Mouse (Mus musculus): ENCODE measurements around the gene Itga9.

The Itga9 gene

DNA sequence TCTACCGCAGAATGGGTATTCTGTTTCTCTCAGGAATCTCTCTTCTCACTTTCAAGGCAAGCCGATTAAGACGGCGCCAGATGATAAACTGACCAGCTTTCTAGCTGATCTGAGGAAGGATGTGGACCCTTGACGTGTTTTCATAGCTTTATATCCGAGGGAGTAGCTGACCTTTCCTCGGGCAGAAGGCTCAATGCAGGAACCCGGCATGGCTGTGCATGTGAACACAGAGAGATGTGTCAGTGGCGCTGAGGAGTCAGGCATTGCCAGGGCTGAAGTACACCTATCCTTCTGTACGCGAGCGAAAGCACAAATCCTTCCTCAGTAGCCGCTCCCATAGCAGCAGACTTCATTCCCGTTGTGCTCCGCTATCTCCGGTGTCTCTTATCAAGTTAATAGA, 207.6 kb downstream of the Itga9 start:
- in situ Hi-C loops (cut with MseI, MboI) = no loop called here

DNA sequence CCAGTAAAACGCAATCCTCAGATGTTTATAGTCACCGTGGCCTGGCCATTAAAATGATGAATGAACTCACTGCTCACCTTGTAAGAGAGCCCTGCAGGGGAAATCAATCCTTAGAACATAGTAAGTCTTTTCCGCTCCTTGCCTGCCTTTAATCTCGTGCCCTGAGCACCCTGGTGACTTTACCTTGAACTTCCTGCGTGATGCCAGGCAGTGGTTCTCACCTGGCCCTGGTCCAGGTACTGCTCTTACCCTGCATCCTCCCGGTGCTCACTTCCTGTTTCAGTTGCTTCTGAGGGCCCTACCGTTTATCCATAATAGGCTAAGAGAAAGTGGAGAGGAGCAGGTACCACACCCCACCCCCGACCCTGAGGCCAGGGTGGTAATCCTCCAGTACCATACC, 208.0 kb downstream of the Itga9 start:
- in situ Hi-C loops (cut with MseI, MboI) = no loop called here

DNA sequence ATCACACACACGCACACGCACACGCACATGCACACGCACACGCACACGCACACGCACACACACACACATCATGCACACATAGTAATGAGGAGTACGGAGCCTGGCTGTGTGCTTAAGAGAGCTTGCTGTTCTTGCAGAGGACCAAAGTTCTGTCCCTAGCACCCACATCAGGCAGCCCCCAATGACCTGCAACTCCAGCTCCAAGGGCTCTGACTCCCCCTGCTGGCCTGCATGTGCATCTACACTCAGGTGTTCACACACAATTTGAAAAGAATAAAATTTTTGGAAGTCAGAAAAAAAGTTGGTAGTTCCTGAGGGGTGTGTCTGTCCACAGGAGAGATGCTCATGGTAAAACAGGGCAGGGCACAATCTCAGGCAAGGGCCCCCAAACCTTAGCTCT, 209.1 kb downstream of the Itga9 start:
- in situ Hi-C loops (cut with MseI, MboI) = no loop called here

DNA sequence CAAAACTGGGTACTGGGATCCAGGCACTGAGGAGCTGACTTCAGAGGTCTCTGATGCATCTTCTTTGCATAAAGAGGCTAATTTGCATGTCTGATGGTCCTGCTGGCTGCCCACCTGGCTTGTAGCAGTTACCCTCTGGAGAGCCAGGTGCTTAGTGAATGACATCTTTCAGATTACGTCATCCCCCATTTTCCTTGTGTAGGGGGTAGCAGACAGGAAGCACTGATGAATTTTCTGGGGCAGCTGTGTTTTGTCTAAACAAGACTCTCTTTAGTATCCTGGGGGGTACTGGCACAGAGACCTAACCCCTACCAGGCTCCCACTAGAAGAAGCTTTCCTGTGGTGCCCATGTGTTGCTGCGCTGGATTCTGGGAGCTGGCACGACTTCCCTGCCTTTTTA, 212.0 kb downstream of the Itga9 start:
- in situ Hi-C loops (cut with MseI, MboI) = no loop called here

DNA sequence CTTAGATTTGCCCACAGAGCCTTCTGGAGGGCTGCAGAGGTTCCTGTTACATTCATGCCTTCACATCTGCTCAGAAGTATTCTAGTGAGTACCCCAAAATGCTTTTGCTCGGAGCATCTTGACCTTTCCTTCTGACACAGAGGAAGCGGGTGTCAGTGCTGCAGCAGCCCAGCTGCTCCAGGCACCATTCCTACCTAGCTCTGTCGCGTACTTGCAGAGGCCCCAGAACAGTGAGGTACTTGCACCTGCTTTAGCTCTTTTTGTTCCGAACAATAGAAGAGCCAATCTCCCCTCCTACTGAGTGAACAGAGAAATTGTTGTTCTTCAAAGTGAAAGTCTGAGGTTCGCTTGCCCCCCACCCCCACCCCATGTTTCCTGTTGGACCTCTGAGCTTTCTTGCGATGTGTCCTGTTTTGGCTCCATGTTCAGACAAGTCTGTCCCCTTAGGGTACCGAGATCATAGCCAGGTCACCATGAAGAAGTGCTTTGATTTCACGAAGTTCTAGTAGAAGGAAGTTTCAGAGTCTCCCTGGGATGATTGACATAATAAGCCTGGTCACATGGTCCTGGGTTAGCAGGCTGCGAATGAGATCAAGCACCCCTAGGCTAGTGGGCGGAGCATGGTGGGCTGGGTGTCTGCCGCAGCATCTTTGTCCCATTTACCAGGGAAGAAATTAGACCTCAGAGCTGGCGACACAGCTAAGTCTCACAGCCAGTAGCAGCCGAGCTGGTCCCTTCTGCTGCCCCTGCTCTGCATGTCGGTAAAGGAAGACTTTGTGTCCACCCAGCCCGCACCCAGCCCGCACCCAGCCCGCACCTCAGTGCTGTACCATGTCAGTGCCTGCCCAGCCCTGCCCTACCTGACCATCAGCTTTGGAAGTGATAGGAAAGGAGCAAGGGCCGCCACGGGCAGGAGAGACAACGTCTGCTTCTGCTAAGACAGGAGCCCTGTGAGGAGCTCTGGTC, 215.0 kb downstream of the Itga9 start:
- in situ Hi-C loops (cut with MseI, MboI) = no loop called here

DNA sequence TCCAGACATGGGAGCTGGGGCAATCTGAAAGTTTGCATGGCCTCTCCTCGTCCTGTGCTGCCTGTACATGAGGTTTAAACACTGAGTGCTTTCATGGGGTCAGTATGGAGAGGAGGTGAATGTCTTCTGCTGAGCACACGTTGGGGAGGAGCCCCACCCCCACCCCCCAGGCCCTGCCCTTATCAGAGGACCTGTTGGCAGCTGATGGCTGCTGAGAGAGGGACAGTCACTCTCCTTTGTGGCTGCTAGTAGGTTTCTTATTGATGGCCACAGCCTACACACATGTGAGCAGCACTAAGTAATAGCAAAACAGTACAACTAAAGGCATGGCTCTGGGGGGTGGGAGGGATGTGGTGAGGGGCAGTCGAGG, 215.7 kb downstream of the Itga9 start:
- in situ Hi-C loops (cut with MseI, MboI) = no loop called here

DNA sequence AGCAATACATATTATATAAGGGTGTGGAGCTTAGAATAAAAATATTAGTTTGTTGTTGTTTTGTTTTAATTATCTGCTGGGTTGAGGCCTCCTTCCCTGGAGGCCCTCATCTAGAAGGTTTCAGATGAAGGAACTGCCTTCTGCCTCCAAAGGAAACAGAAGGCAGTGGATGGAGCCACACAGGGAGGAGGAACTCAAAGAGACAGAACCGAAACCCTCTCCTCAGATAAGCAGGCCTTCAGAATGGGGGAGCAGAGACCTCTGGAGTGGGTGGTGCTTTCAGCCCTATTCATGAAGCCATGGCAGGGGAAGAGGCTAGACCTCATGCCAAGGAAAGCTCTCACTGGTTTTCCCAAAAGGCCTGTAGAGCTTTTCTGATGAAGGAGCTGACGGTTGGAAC, 216.1 kb downstream of the Itga9 start:
- in situ Hi-C loops (cut with MseI, MboI) = no loop called here

DNA sequence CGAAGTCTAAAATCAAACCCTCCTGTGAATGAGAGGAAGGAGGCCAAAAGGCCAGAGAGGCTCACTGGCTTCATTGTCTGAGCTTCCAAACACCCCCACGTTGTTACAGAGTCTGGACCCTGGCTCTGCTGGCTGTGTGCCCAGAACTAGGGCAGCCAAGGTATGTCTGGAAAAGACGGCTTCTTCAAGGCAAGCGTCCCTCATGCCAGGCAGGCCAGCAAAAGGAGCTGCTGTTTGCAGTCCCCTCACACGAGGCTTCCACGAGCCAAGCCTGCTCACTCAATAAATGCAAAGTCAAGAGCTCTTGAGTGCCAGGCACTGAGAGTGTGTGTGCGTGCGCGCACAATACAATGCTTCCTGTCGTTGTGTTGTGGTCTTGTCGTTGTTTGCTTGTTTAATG, 224.6 kb downstream of the Itga9 start:
- in situ Hi-C loops (cut with MseI, MboI) = no loop called here

DNA sequence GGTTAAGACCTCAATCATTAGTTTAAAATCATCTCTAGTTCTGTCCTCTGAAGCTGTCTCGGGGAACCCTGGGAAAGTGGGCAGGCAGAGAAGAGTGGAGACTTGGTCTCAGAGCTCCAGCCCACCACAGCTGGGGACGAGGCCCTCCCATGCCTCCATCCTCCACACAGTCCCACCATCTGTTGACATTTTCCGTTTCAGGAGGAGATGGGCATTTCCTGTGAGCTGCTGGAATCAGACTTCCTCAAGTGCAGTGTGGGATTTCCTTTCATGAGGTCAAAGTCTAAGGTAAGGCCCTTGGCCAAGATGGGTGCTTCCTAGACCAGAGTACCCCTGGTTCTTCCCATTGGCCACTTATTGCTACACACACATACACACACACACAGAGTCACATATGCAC, 226.0 kb downstream of the Itga9 start:
- in situ Hi-C loops (cut with MseI, MboI) = no loop called here

DNA sequence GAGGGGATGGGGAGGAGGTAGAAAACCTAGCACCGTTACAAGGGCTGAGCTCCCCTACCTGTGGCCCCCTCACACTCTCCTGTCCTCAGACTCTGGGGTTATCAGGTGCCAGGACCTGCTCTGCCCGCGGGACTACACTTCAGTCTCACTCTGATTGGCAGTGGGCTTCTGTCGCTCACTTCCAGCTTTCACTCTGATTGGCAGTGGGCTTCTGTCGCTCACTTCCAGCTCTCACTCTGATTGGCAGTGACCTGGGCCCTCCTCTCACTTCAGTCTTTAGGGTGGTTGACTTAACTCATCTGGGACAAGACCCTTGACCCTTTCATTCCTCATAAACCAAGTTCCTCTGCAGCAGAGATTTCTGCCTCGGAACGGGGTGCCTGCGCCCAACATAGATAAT, 226.9 kb downstream of the Itga9 start:
- in situ Hi-C loops (cut with MseI, MboI) = no loop called here

DNA sequence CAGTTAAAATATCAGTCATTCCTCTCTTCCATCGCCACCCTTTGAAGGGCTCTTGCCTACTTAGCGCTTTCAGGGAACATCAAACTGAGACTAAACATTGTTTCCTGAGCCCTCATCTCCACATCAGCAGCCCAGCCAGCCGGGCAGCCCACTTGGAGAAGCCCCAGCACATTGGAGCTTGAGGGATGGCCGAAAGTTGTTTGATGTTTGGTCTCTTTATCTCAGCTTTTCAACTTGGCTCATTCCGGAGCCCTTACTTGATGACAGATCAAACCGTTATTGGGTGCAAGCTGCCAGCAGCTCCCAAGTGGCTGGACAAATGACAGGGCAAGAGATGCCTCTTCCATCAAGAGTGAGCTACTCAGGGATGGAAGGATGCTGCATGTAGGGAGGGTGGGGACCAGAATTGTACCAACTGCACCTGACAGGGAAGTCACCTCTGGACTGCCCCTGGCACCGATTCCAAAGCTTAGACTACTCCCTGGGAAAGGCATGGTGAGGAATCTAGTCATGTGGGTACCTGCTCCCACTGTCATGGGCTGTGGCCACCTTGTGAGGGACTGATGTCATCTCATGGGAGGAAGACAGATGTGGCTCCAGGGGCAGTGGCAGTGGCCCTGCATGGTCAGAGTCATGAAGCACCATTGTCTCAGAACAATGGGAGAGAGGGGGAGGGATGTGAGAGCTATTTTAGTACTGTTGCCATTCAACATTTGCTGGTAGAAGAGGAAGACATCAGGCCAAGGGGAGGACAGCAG, 232.6 kb downstream of the Itga9 start:
- in situ Hi-C loops (cut with MseI, MboI) = no loop called here

DNA sequence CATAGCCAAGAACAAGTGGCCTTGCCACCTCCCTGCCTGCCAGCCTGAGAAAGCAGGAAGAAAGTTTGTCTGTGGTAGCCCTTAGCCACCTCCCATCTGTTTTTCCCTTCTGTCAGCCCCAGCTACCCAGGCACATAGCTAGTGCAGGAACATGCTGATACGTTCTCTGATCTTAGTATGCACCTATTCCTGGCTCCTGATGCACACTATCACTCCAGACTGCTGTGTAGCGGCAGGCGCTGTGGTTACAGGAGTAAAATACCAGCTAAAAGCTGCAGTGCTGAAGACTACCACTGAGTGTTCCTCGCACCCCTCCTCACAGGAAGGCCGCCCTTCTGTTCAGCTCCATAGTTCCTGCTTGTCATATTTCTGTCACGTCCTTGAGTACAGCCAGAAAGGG, 234.8 kb downstream of the Itga9 start:
- in situ Hi-C loops (cut with MseI, MboI) = no loop called here

DNA sequence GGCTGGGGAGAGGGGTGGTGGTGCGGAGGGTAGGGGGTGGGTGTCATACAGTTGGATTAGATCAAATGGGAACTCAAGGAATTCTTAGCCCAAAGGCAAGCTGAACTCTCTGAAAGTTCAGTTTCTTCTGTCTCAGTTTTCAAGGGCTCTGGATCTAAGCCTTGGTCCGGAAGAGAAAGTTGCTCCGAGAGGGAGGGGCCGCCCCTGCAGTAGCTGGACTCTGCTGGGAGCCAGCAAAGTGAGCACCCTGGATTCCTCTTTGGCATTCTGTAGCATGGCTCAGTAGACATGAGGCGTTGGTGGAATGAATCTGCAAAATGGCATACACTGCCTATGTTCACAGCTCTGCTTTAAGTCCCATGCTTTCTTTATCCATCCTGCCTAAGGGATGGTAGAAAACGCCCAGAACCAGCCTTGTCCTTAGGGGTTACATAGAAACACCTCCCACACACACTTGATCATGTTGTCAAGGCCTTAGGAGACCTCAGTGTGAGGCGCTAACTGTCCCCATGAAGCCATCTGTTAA, 235.5 kb downstream of the Itga9 start:
- in situ Hi-C loops (cut with MseI, MboI) = no loop called here

DNA sequence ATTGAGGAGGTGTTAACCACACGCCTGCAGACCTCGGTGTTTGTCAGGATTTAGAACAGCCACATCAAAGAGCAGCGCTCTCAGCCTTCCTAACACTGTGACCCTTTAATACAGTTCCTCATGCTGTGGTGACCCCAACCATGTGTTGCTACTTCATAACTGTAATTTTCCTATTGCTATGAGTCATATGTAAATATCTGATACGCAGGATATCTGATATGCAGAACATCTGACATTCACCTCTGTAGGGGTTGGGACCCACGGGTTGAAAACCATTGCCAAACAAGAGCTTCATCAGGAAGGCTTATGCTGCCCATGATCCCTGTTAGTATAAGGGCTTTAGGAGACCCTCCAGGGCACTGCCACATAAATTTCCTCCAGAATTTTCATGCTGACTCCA, 237.2 kb downstream of the Itga9 start:
- in situ Hi-C loops (cut with MseI, MboI) = no loop called here

DNA sequence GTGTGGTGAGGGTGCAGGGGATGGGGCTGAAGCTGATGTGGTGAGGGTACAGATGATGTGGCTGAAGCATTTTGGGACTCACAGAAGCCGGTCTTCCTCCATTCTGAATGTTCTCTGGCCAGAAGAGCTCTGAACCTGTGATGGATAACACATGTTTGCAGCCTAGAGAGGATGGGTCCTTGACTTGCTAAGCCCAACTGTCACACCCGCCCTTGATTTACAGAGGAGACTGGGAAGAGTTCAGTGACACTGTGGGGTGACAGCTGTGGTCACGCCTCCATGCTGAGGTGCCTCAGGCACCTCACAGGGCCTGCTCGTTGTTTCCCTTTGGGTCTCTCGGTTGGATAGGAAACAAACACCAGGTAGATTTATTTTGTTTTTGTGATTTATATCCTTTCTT, 238.5 kb downstream of the Itga9 start:
- in situ Hi-C loops (cut with MseI, MboI) = no loop called here

DNA sequence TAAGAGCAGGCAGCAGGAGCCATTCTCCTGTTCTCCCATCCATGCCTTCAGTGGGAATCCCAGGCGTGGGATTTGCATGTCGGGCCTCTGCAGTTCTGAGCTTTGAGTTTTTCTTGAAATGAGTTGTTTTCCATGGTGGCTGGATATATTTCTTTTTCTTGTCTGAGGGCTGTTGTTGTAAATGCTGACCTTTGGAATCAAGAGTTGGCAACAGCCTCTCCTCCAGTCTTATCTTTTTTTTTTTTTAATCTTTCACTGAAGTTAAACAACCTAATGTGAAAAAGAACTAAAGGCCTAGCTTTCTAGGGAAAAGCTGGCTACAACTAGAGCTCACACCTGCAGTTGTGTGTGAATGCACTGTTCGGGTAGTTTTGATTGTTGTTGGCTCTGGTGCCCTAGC, 240.3 kb downstream of the Itga9 start:
- in situ Hi-C loops (cut with MseI, MboI) = no loop called here

DNA sequence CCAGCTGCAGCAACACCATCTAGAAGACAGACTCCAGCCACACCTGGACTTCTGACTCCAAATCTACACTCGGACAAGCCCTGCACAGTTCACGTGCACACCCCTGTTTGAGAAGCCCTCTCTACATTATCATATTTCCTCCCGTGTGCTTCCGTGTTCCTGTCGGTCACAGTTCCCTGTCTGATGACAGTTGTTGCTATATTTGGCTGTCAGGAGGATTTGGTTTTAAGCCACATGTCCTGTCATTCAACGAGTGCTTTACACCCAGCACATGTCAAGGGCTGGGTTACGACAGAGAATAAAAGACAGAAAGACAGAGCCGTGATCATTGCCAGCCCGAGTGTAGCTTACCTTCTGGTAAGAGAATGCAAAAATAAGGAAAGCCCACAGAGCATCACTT, 250.2 kb downstream of the Itga9 start:
- in situ Hi-C loops (cut with MseI, MboI) = no loop called here

DNA sequence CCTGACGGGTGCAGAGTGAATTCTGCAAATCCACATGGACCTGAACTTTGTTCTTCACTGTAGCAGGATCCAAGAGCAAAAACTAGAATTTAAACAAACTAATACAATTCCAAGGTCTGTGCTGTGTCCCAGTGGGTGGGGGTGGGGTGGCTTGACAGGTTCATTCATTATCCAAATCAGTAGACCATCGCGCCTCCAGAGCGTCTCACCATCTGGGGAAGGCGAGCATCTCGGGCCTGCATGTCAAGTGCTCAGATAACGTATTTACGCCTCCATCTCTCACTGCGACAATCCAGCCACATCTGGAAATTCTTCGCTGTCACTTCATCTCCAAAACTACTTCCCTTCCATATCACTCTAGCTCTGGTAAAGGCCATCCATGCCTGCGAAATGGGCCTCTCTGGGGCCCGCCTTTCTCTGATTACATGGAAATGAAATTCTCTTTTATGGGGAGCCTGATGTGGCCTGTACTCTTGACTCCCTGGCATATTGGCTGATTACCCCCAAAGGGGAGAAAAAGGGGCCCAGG, 254.2 kb downstream of the Itga9 start:
- in situ Hi-C loops (cut with MseI, MboI) = no loop called here

DNA sequence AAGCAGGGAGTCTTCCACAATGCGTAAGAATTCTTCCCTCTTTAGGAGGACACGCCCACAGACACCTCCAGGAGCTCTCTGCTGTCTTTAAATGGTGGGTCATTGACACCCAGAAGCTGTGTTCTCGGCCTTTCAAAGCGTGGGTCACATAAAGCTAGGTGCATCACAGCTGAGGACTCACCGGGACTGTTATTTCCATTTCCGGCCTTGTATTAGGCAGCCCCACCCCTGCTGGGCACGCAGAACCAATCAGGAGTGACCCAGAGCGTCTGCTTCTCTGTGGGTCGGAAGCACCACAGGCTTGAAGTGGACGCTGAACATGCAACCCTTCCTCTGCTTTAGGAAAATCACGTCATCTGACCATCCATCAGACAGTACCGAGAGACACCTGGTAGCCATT, 255.7 kb downstream of the Itga9 start:
- in situ Hi-C loops (cut with MseI, MboI) = no loop called here

DNA sequence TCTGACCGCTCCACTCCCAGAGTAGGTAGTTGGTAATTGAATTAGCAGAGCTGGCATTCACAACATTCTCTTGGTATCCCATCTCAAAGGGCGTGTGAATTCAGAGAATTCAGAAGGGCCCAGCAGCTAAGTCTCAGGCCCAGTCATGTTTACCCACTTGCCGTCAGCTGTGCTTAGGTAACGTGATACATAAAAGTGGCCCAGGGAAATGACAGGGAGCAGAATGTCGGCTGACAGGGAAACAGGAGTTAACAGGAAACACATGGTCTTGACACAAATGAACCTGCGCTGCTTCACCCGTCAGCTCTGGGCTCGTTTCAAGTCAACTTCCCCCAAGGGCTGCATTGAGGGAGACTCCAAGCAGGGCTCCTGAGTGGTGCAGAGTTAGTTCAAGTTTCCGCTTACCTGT, 256.4 kb downstream of the Itga9 start:
- in situ Hi-C loops (cut with MseI, MboI) = no loop called here

DNA sequence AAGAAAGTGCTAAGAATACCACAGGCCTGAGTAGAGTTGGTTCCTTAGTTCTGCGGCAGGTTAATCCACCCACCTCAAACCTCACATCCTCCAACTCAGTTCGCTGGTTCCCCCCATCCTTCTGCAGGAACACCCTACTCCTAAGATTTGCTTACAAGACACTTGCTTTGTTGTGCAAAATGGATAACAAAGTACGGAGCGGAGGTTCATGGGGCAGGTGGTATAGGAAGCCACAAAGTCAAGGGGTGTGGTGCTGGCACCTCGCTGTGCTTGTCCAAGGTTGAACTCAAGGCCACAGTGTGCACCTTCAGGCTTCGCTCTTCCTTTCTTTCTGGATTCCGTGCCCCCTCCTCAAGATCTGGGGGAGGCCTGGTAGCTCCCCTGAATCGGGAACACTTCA, 257.0 kb downstream of the Itga9 start:
- in situ Hi-C loops (cut with MseI, MboI) = no loop called here

DNA sequence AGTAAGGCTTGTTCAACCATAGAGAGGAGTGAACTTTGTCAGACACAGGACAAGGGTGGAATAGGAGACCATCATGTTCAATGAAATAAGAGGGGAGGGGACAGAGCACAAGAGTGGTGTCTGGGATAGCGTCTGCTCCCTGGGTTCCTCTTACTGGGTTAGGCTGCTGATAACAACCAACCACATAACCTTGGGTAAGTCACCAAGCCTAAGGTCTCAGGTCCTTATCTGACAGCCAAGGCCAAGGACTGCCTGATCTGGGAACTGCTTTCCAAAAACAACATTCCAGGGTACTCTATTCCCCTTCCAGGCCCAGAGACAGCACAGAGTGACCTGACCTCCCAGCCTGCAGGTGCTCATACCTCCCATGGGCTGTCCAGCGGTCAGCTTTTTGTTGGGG, 260.5 kb downstream of the Itga9 start:
- in situ Hi-C loops (cut with MseI, MboI) = no loop called here

DNA sequence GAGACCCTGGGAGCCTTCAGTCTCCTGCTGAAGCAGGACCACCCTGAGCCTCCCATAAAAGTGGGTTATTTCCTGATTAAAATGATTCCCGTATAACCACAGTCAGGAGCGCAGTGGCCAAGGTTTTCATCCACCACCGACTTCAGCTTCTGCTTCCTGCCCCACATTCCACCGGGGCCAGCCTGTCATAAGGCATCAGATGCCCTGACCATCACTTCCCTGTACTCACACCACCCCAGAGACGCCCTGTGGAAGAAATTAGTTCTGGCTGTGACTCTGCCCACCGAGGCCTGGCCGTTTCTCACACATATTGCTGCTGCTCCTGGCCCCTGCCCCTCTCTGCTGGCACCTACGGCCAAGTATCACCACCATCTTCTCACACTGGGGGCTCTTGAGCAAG, 261.4 kb downstream of the Itga9 start:
- in situ Hi-C loops (cut with MseI, MboI) = no loop called here
